Mouse (Mus musculus) left cerebral cortex, postnatal 4 days (tissue): ENCODE results near the gene Utp6. TPM values are rescaled to one million over a fixed set of nuclear protein-coding genes. Genes with fewer than 3 reads are reported as not detected.

Source experiments
- DNase-seq: peaks from one replicate; pipeline ENCODE4 v3.0.0-alpha.2; 2022
- intact Hi-C: fragments of 180-260 bp; cut with DNase I; formaldehyde crosslinking; loops from one replicate; pipeline ENCODE4 v1.15.1; 2025
- total RNA-seq, 2 experiments: library from RNA; stranded (reverse); gene quantifications; 2 replicates each; pipeline ENCODE4 v1.2.3; 2021

The Utp6 gene
- total RNA-seq, 2 experiments from 2014 or later = 35.0 to 47.8 TPM

DNA sequence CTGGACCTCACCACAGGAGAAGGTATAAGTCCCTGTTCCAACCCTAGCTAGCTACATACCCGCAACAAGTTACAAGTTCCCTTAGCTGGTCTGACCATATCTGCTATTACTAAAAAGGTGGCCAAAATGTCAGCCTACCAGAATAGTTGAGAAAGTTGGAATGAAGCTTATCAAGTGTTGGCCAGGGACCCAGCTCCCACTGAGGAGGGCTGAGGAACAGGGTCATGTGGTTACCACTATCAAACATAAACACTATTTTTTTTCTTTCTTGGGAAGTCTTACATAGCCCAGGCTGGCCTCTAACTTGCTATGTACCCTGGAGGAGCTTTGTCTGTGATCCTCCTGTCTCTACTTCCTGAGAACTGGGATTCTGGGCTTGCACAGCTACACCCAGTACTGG lies 75.8 kb downstream of the Utp6 start:
- intact Hi-C loops = no loop called here
- DNase-seq = no peak

- intact Hi-C loops = no loop called here
- DNase-seq = no peak
These were observed 76.3 kb downstream of the Utp6 start for GRCm38 (mm10) chr11:79885713-79886393.

- no peak for DNase-seq
- intact Hi-C loops = no loop called here
These were observed 77.4 kb downstream of the Utp6 start for GRCm38 (mm10) chr11:79884784-79885183.

Other genes starting within 250 kb of the Utp6 start
- gene Suz12, start 30.7 kb upstream of the Utp6 start, total RNA-seq = 10 to 100 TPM; 46.8 to 46.9 TPM
- gene Crlf3, start 118.6 kb upstream of the Utp6 start, total RNA-seq = 10 to 100 TPM; 13.1 to 14.5 TPM
- 1 to 10 TPM; 8.0 to 8.9 TPM for gene Atad5, start 127.0 kb upstream of the Utp6 start, total RNA-seq
- 10 to 100 TPM; 11.2 to 11.4 TPM for gene Tefm, start 179.8 kb upstream of the Utp6 start, total RNA-seq
- gene Adap2, start 191.7 kb upstream of the Utp6 start, total RNA-seq = 1 to 10 TPM; 3.0 to 5.0 TPM
- 1 to 10 TPM; 1.6 to 1.7 TPM for gene Rnf135, start 221.5 kb upstream of the Utp6 start, total RNA-seq
- 10 to 100 TPM; 64.9 to 65.2 TPM for gene Rhot1, start 246.6 kb upstream of the Utp6 start, total RNA-seq